Mouse (Mus musculus) G1E (cell line): ENCODE results near the gene Efhc1.

Experiments
- CTCF ChIP-seq: IDR thresholded peaks from 2 replicates; pipeline ENCODE4 v1.5.1; 2012; ENCODE audit warnings: low read depth, low read length, inconsistent platforms, mixed read lengths
- POLR2AphosphoS5 ChIP-seq: IDR thresholded peaks from 2 replicates; pipeline ENCODE4 v1.6.1; 2012; ENCODE audit warnings: low read depth, low read length, inconsistent platforms; ENCODE audit not compliant: insufficient replicate concordance
- TAL1 ChIP-seq: conservative IDR thresholded peaks from 2 replicates; pipeline ENCODE4 v1.6.1; 2012; ENCODE audit warnings: low read depth, low read length, inconsistent platforms, mixed read lengths

DNA sequence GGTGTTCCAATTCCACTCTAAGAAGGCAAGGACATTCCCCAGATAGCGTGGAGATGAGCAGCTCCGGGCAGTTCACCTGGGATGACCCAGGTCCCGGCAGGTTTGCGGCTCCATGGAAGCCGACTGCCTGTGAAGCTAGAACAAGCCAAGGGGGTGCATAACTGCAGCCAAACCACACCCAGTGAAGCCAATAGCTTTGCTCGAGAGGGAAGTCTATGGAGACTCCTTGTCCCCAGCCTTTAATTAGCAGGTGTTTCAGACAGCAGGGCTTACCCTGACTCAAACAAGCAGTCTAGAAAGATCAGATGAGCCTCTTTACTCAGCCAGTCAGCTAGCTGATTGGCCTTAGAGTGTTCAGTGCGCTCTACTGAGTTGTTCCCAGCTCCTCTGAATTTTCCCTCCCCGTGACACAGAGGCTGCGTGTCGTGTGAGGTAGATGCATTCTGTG is 30.3 kb upstream of the Efhc1 start:
- TF ChIP-seq CTCF = no peak
- TF ChIP-seq POLR2AphosphoS5 = no peak
- TF ChIP-seq TAL1 = no peak
